In genomic region chr2:18169174-18169948, GRCm38 (mm10) we compare ENCODE assay signal across 13 mouse cellular contexts.
"Had no signal": no experiment of that assay in that cellular context is flagged by ENCODE, and none has a peak within 500 bp of the region (broad histone marks: within the 10 kb centered on the region; RNA-seq: fewer than 3 reads in every experiment).

No protein-coding gene starts in this region.

- H3K4me3 ChIP-seq: limb, embryonic 15.5 days; liver, embryonic 15.5 days; midbrain, embryonic 10.5 days; midbrain, embryonic 15.5 days; neural tube, embryonic 12.5 days had no signal

- H3K9me3 ChIP-seq: limb, embryonic 15.5 days; liver, embryonic 15.5 days; midbrain, embryonic 10.5 days; midbrain, embryonic 15.5 days; neural tube, embryonic 12.5 days had no signal

- H3K4me2 ChIP-seq: limb, embryonic 15.5 days; liver, embryonic 15.5 days; lung, embryonic 14.5 days; midbrain, embryonic 15.5 days; neural tube, embryonic 12.5 days had no signal

- H3K27me3 ChIP-seq: limb, embryonic 15.5 days; liver, embryonic 15.5 days; midbrain, embryonic 15.5 days; neural tube, embryonic 12.5 days had no signal

- ATAC-seq: midbrain, embryonic 15.5 days had no signal

- H3K27ac ChIP-seq: limb, embryonic 15.5 days; liver, embryonic 15.5 days; midbrain, embryonic 10.5 days; midbrain, embryonic 15.5 days; neural tube, embryonic 12.5 days had no signal

- H3K4me1 ChIP-seq: limb, embryonic 15.5 days; midbrain, embryonic 10.5 days; neural tube, embryonic 12.5 days had no signal

- H3K36me3 ChIP-seq: midbrain, embryonic 15.5 days had no signal

- H3K9ac ChIP-seq: limb, embryonic 15.5 days; liver, embryonic 15.5 days; lung, embryonic 14.5 days; midbrain, embryonic 15.5 days; neural tube, embryonic 12.5 days had no signal

- DNase-seq: kidney, adult 11 months; kidney, postnatal 14 days; lung, embryonic 14.5 days; lung, postnatal 10 days; lung, postnatal 4 days; retina, postnatal 1 day; thymus, adult 2 months; thymus, postnatal 25 days had no signal
